Mouse (Mus musculus) kidney, embryonic 15.5 days (tissue): ENCODE data around the gene Actrt2. TPM values are rescaled to one million over a fixed set of nuclear protein-coding genes. Genes with fewer than 3 reads are reported as not detected.

Experiments used
- ATAC-seq: fragments of 200-750 bp; cut with Nextera tagmentation; replicated peaks from 2 replicates; pipeline ENCODE4 v1.8.0; 2017; ENCODE audit warnings: moderate TSS enrichment; ENCODE audit not compliant: low FRiP score
- H3K27ac ChIP-seq: fragments of 300-500 bp; sonication (generic); 2 replicates; pipeline ENCODE4 v1.5.1; 2015; ENCODE audit warnings: mild to moderate bottlenecking, inconsistent platforms
- H3K27me3 ChIP-seq: fragments of 300-500 bp; sonication (generic); 2 replicates; pipeline ENCODE4 v1.6.1; 2015; ENCODE audit warnings: inconsistent platforms
- H3K36me3 ChIP-seq: fragments of 300-500 bp; sonication (generic); 2 replicates; pipeline ENCODE4 v1.6.1; 2015; ENCODE audit warnings: inconsistent platforms
- H3K4me1 ChIP-seq: fragments of 300-500 bp; sonication (generic); 2 replicates; pipeline ENCODE4 v1.6.1; 2015; ENCODE audit warnings: inconsistent platforms
- H3K4me2 ChIP-seq: fragments of 300-500 bp; sonication (generic); 2 replicates; pipeline ENCODE4 v1.6.1; 2015; ENCODE audit warnings: moderate library complexity, mild to moderate bottlenecking, inconsistent platforms
- H3K4me3 ChIP-seq: fragments of 300-500 bp; sonication (generic); replicated peaks from 2 replicates; pipeline ENCODE4 v1.5.1; 2015; ENCODE audit warnings: mild to moderate bottlenecking, inconsistent platforms
- H3K9ac ChIP-seq: fragments of 300-500 bp; sonication (generic); 2 replicates; pipeline ENCODE4 v1.6.1; 2015; ENCODE audit warnings: mild to moderate bottlenecking, inconsistent platforms
- H3K9me3 ChIP-seq: fragments of 300-500 bp; sonication (generic); replicated peaks from 2 replicates; pipeline ENCODE4 v1.6.1; 2016; ENCODE audit warnings: inconsistent platforms
- WGBS: fragments of 180-500 bp; shearing (Covaris S2); methylation state at CpG from one replicate; pipeline ENCODE4 v1.1.7; 2015; ENCODE audit warnings: mixed read lengths; 5-methylcytosine and 5-hydroxymethylcytosine counted together
- polyA plus RNA-seq: library from polyadenylated mRNA; unstranded; fragments of >200 nt; fragmentation: Nextera tagmentation; extraction: Ambion mirVana; gene quantifications from 2 replicates; pipeline ENCODE4 v1.2.1, GENCODE M21; 2015

Actrt2 gene
- polyA plus RNA-seq, 1 experiment from 2014 or later = not detected

- Histone ChIP-seq H3K4me3 (no peak overlapping the region), H3K9me3 (no peaks in the 10 kb centered on the region), H3K27ac (no peak overlapping the region), H3K4me1 (peaks cover 18% of the 10 kb centered on the region), H3K36me3 (no peaks in the 10 kb centered on the region), H3K27me3 (peaks cover 83% of the 10 kb centered on the region), H3K4me2 (no peak overlapping the region), H3K9ac (no peak overlapping the region)
- ATAC-seq = no peak
- 74% methylated on average over 10 of the region's 10 CpGs for WGBS
Measured at GRCm38 (mm10) chr4:154675441-154676000, 7.9 kb upstream of the Actrt2 start.

- no peak for ATAC-seq
- WGBS = 40% methylated on average over 15 of the region's 15 CpGs
- H3K9me3 ChIP-seq = no peaks in the 10 kb centered on the region
- peaks cover 83% of the 10 kb centered on the region for H3K27me3 ChIP-seq
- H3K27ac ChIP-seq = no peak overlapping the region
- H3K4me3 ChIP-seq = no peak overlapping the region
- peaks cover 18% of the 10 kb centered on the region for H3K4me1 ChIP-seq
- H3K36me3 ChIP-seq = no peaks in the 10 kb centered on the region
- H3K9ac ChIP-seq = no peak overlapping the region
- H3K4me2 ChIP-seq = no peak overlapping the region
Measured at GRCm38 (mm10) chr4:154674966-154675365, 7.3 kb upstream of the Actrt2 start.

GRCm38 (mm10) chr4:154674541-154674940, 6.9 kb upstream of the Actrt2 start:
- Histone ChIP-seq H3K4me1 (peaks cover 18% of the 10 kb centered on the region), H3K4me2 (no peak overlapping the region), H3K36me3 (no peaks in the 10 kb centered on the region), H3K4me3 (no peak overlapping the region), H3K27me3 (peaks cover 82% of the 10 kb centered on the region), H3K9ac (no peak overlapping the region), H3K9me3 (no peaks in the 10 kb centered on the region), H3K27ac (no peak overlapping the region)
- ATAC-seq = no peak
- 4% methylated on average over 12 of the region's 12 CpGs for WGBS

- Histone ChIP-seq H3K4me3 (no peak overlapping the region), H3K9me3 (no peaks in the 10 kb centered on the region), H3K27me3 (peaks cover 79% of the 10 kb centered on the region), H3K9ac (no peak overlapping the region), H3K4me1 (peaks cover 18% of the 10 kb centered on the region), H3K36me3 (no peaks in the 10 kb centered on the region), H3K27ac (no peak overlapping the region), H3K4me2 (no peak overlapping the region)
- WGBS = 73% methylated on average over 4 of the region's 4 CpGs
- no peak for ATAC-seq
Measured at GRCm38 (mm10) chr4:154673986-154674385, 6.3 kb upstream of the Actrt2 start.

GRCm38 (mm10) chr4:154672027-154672426, 4.4 kb upstream of the Actrt2 start:
- ATAC-seq = no peak
- Histone ChIP-seq H3K4me2 (no peak overlapping the region), H3K4me1 (peaks cover 18% of the 10 kb centered on the region), H3K9ac (no peak overlapping the region), H3K27ac (peak overlapping the region; percentile 67), H3K27me3 (peaks cover 80% of the 10 kb centered on the region), H3K9me3 (no peaks in the 10 kb centered on the region), H3K4me3 (no peak overlapping the region), H3K36me3 (no peaks in the 10 kb centered on the region)
- 32% methylated on average over 1 of the region's 1 CpGs for WGBS

GRCm38 (mm10) chr4:154671232-154671912, 3.7 kb upstream of the Actrt2 start:
- H3K36me3 ChIP-seq = no peaks in the 10 kb centered on the region
- H3K4me2 ChIP-seq = no peak overlapping the region; the same call in 1 of the 2 replicates
- peak; percentile 70 for ATAC-seq
- no peak overlapping the region for H3K4me3 ChIP-seq
- WGBS = 14% methylated on average over 8 of the region's 8 CpGs
- no peaks in the 10 kb centered on the region for H3K9me3 ChIP-seq
- no peak overlapping the region for H3K9ac ChIP-seq
- peaks cover 18% of the 10 kb centered on the region for H3K4me1 ChIP-seq
- peak overlapping the region; percentile 67; the same call in 1 of the 2 replicates for H3K27ac ChIP-seq
- peaks cover 80% of the 10 kb centered on the region for H3K27me3 ChIP-seq

DNA sequence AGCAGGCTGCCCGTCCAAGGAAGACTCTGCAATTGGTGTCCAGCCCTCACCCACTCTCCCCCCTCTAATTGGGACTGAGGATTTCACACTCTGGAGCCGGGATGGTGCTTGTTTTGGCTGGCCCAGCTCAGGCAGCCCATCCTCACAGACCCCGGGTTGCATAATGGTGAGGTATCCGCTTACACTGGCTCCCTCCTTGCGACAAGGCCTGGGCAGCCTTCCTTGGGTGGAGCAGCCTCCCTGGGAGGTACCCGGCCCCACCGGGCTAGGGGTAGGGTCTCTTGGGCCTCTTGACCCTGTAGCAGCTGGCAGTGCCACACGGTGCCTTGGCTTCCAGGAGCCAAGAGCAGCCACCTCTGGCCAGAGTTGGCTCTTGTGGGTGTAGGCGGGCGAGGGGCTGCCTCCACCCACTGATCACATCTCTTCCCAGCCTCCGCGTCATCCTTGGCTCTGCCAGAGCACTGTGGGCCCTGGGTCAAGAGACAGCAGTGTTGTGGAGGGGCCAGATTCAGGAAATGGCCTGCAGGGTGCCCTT, 4.9 kb downstream of the Actrt2 start:
- no peak overlapping the region for H3K27ac ChIP-seq
- no peak overlapping the region for H3K9ac ChIP-seq
- no peaks in the 10 kb centered on the region for H3K36me3 ChIP-seq
- ATAC-seq = no peak
- H3K4me2 ChIP-seq = no peak overlapping the region
- peaks cover 86% of the 10 kb centered on the region for H3K27me3 ChIP-seq
- H3K9me3 ChIP-seq = no peaks in the 10 kb centered on the region
- no peak overlapping the region for H3K4me3 ChIP-seq
- 47% methylated on average over 12 of the region's 12 CpGs for WGBS
- H3K4me1 ChIP-seq = no peaks in the 10 kb centered on the region; the same call in 1 of the 2 replicates

- no peak for ATAC-seq
- Histone ChIP-seq H3K4me1 (no peaks in the 10 kb centered on the region; the same call in 1 of the 2 replicates), H3K36me3 (no peaks in the 10 kb centered on the region), H3K9ac (no peak overlapping the region), H3K27me3 (peaks cover 85% of the 10 kb centered on the region), H3K9me3 (no peaks in the 10 kb centered on the region), H3K4me3 (no peak overlapping the region), H3K4me2 (no peak overlapping the region), H3K27ac (no peak overlapping the region)
- 28% methylated on average over 6 of the region's 6 CpGs for WGBS
Measured at GRCm38 (mm10) chr4:154661256-154661655, 6.4 kb downstream of the Actrt2 start.

DNA sequence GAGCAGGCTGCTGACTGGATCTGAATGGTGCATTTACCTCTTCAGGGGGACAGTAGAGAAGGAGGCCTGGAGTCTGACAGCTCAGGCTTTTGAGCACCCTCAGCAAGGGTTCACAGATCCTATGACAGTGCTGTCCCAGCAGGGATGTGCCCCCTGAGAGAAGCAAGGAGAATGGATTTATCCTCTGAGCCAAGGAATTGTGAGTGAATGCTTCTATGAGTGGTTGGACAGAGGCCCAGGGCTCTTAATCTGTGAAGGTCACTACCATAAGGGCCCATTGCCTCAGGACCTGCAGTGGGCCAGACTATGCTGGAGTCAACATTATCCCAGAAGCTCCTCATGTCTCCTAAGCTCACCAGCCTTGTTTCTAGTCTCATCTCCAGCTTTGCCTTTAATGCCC, 7.6 kb downstream of the Actrt2 start:
- no peak for ATAC-seq
- H3K4me2 ChIP-seq = no peak overlapping the region
- H3K9me3 ChIP-seq = no peaks in the 10 kb centered on the region
- no peaks in the 10 kb centered on the region; the same call in 1 of the 2 replicates for H3K4me1 ChIP-seq
- no peak overlapping the region for H3K9ac ChIP-seq
- H3K36me3 ChIP-seq = no peaks in the 10 kb centered on the region
- H3K4me3 ChIP-seq = no peak overlapping the region
- peaks cover 85% of the 10 kb centered on the region for H3K27me3 ChIP-seq
- H3K27ac ChIP-seq = no peak overlapping the region

DNA sequence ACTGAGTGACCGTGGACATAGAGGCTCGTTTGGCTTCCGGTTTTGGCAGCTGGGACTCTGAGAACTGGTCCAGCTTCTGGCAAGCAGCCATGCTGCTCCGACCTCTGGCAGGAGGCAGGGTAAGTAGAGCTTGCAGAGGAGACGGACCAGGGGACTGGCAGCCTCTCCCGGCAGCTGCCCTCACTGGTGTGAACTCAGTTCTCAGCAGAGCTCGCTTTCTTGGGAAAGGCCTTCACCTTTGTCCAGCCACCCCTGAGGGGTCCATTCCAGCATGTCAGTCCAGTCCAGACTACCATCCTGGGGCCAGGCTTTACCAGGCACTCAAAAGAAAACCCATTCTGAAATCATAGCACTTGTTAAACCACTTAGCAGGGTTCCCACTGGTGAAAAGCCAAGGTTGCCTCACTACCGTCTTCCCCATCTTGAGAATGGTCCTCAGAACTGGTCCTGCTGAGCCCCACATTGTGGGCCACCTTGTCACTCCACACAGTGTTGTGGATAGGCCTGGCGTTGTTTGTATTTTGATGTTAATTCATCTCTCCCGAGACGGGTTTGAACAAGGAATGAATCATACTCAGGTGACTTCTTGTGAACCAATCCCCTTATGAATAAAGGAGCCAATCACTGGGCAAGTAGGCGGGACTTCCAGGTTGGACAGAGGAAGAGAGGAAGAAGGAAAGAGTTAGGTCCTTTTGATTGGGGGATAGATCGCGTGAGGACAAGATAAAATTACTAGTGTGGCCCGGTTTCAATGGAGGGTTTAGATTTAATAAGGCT, 12.3 kb downstream of the Actrt2 start:
- no peak overlapping the region for H3K27ac ChIP-seq
- H3K4me3 ChIP-seq = no peak overlapping the region
- no peak for ATAC-seq
- H3K36me3 ChIP-seq = no peaks in the 10 kb centered on the region
- H3K9ac ChIP-seq = no peak overlapping the region
- 77% methylated on average over 15 of the region's 15 CpGs for WGBS
- H3K27me3 ChIP-seq = peaks cover 83% of the 10 kb centered on the region
- peaks cover 10% of the 10 kb centered on the region for H3K4me1 ChIP-seq
- H3K9me3 ChIP-seq = no peaks in the 10 kb centered on the region
- no peak overlapping the region for H3K4me2 ChIP-seq

DNA sequence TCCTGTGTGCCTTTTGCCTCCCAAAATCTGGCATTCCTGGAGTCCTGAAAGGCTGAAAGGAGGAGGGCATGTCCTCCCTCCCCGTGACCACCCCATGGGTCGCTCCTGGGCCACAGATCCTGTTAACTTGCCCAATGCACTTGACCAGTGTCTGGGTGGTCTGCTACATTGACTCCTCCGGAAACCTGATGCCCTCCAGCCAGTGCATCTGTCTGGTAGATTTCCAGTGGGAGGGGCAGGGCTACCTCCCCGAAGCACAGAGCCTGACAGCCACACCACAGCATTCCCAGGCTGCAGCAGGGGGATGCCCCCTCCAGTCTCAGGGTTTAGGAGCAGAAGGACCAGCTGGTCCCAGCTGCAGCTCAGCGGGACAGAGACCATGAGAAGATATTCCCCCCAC, 15.2 kb downstream of the Actrt2 start:
- H3K4me1 ChIP-seq = peaks cover 10% of the 10 kb centered on the region
- H3K9ac ChIP-seq = no peak overlapping the region
- 0 out of 2 replicates have a peak overlapping the region, but pooled peaks have one; percentile 18 for H3K27ac ChIP-seq
- H3K9me3 ChIP-seq = peaks cover 1% of the 10 kb centered on the region; the same call in 1 of the 2 replicates
- peaks cover 85% of the 10 kb centered on the region for H3K27me3 ChIP-seq
- 0 out of 2 replicates have a peak overlapping the region, but pooled peaks have one; percentile 12 for H3K4me2 ChIP-seq
- peak; percentile 76 for ATAC-seq
- whole genome bisulfite sequencing = 9% methylated on average over 5 of the region's 5 CpGs
- no peak overlapping the region for H3K4me3 ChIP-seq
- no peaks in the 10 kb centered on the region for H3K36me3 ChIP-seq
